In the genomic region with DNA sequence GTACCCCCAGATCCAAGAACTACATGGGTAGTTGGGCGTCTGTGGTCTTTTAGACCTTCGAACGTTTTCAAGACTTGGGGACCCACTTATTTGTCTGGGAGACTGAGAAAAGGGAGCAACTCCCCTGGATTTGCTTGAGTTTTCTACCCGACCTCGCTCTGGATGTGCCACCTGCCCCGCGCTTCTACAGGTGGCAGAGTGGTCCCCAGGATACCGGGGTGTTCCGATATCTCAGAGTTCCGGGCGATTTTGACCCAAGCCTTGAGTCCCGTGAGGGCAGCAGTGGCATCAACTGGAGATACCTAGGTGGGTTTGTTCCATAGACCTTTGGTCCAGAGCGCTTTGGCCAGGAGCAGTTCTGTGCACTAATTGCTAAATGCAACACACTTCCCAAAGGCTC, we compare ENCODE assay signal across 8 mouse cellular contexts. TPM values are rescaled to one million over a fixed set of nuclear protein-coding genes. Genes with fewer than 3 reads are reported as not detected.
DNase-seq lines count a peak whose midpoint lies in the region; ATAC-seq and TF ChIP-seq lines count a peak whose summit lies in the region.

No protein-coding gene starts in this region.

- H3K9ac ChIP-seq in liver, embryonic 13.5 days, result peak overlapping the region; percentile 54

- no peaks in the 10 kb centered on the region for H3K36me3 ChIP-seq in thymus, adult 2 months (ENCODE audit: control insufficient read depth, insufficient read depth, low read length)
- no peaks in the 10 kb centered on the region for H3K36me3 ChIP-seq in liver, embryonic 13.5 days

- no peak for DNase-seq in cerebellum, adult 2 months
- DNase-seq in cerebellum, postnatal 25 days, result no peak
- DNase-seq in thymus, adult 2 months, result no peak
- DNase-seq in thymus, postnatal 10 days (ENCODE audit: low spot score in 2 of 2), result no peak
- DNase-seq in liver, embryonic 13.5 days, result no peak
- no peak for DNase-seq in adrenal gland, postnatal 14 days
- DNase-seq in layer of hippocampus, adult 18-20 months (ENCODE audit: low spot score in 2 of 2), result no peak

- no peak for TF ChIP-seq POLR2A in cerebellum, adult 2 months (IDR thresholded peaks at IDR 0.05; ENCODE audit: borderline replicate concordance, insufficient read depth, low read length)
- no peak for TF ChIP-seq POLR2A in thymus, adult 2 months (IDR thresholded peaks at IDR 0.05; ENCODE audit: control insufficient read depth, extremely low read depth, insufficient read depth, low read length, poor library complexity)

- ATAC-seq in liver, embryonic 13.5 days (ENCODE audit: low read depth), result no peak
- ATAC-seq in inflammation-experienced regulatory T-cells, adult 6 months, result no peak

- H3K9me3 ChIP-seq in liver, embryonic 13.5 days (replicated peaks), result no peaks in the 10 kb centered on the region

- 17% methylated on average over 13 of the region's 13 CpGs for WGBS in cerebellum, adult 2 months
- WGBS in thymus, adult 2 months, result 26% methylated on average over 13 of the region's 13 CpGs
- 15% methylated on average over 13 of the region's 13 CpGs for WGBS in liver, embryonic 13.5 days (ENCODE audit: insufficient replicate concordance)

- H3K27ac ChIP-seq in cerebellum, adult 2 months (ENCODE audit: insufficient read depth, low read length), result no peak overlapping the region
- no peak overlapping the region for H3K27ac ChIP-seq in thymus, adult 2 months (ENCODE audit: control insufficient read depth, insufficient read depth, low read length)
- no peak overlapping the region for H3K27ac ChIP-seq in liver, embryonic 13.5 days

- H3K27me3 ChIP-seq in cerebellum, adult 2 months (ENCODE audit: control insufficient read depth, insufficient read depth, low read length), result no peaks in the 10 kb centered on the region
- H3K27me3 ChIP-seq in thymus, adult 2 months (ENCODE audit: control insufficient read depth, insufficient read depth, low read length), result 0 out of 2 replicates have a peak, but pooled peaks cover 3% of the 10 kb centered on the region
- no peaks in the 10 kb centered on the region for H3K27me3 ChIP-seq in liver, embryonic 13.5 days

- peak overlapping the region; percentile 68 for H3K4me3 ChIP-seq in cerebellum, adult 2 months (replicated peaks; ENCODE audit: insufficient read depth, low read depth, low read length)
- H3K4me3 ChIP-seq in thymus, adult 2 months (ENCODE audit: control insufficient read depth, insufficient read depth, low read length), result peak overlapping the region; percentile 48; the same call in 1 of the 2 replicates
- H3K4me3 ChIP-seq in liver, embryonic 13.5 days (replicated peaks), result peak overlapping the region; percentile 58

- peak overlapping the region; percentile 77 for H3K4me2 ChIP-seq in liver, embryonic 13.5 days

- no peak for TF ChIP-seq CTCF in cerebellum, adult 2 months (IDR thresholded peaks at IDR 0.05; ENCODE audit: borderline replicate concordance, insufficient read depth, low read depth, low read length)
- TF ChIP-seq CTCF in thymus, adult 2 months (IDR thresholded peaks at IDR 0.05; ENCODE audit: borderline replicate concordance, control insufficient read depth, extremely low read depth, insufficient read depth, low read length, poor library complexity), result no peak

- no peaks in the 10 kb centered on the region for H3K4me1 ChIP-seq in cerebellum, adult 2 months (ENCODE audit: control insufficient read depth, insufficient read depth, low read length)
- peaks cover 8% of the 10 kb centered on the region for H3K4me1 ChIP-seq in thymus, adult 2 months (replicated peaks; ENCODE audit: control insufficient read depth, insufficient read depth, low read length)
- peaks cover 20% of the 10 kb centered on the region for H3K4me1 ChIP-seq in liver, embryonic 13.5 days (replicated peaks)

RNA-seq across cellular contexts. Expression of a gene that starts 0.4 kb away (rescaled TPM):
- polyA plus RNA-seq in cerebellum, adult 2 months (2012; rRNA removed), result 10.0 and 12.5 TPM in 2 replicates
- polyA plus RNA-seq in thymus, adult 2 months (2012; rRNA removed), result 3.9 and 5.6 TPM in 2 replicates
- polyA plus RNA-seq in liver, embryonic 13.5 days (2015; fragmentation: Nextera tagmentation; extraction: Ambion mirVana), result 3.0 and 3.5 TPM in 2 replicates
- 7.8 and 8.7 TPM in 2 replicates for total RNA-seq in adrenal gland, postnatal 14 days (2021)
- total RNA-seq in layer of hippocampus, adult 18-20 months (2021), result 1 to 10 TPM; 8.1 to 9.7 TPM
- polyA plus RNA-seq in inflammation-experienced regulatory T-cells, adult 6 months (2017; shearing (Covaris generic)), result under 1 TPM; 0.47 to 0.63 (median 0.57) TPM

RNA-seq across cellular contexts. Expression of a gene that starts 28.2 kb away (rescaled TPM):
- polyA plus RNA-seq in cerebellum, adult 2 months (2012; rRNA removed), result 11.4 and 13.4 TPM in 2 replicates
- polyA plus RNA-seq in thymus, adult 2 months (2012; rRNA removed), result 2.7 and 4.2 TPM in 2 replicates
- polyA plus RNA-seq in liver, embryonic 13.5 days (2015; fragmentation: Nextera tagmentation; extraction: Ambion mirVana), result 1.7 and 2.0 TPM in 2 replicates
- 7.5 and 7.8 TPM in 2 replicates for total RNA-seq in adrenal gland, postnatal 14 days (2021)
- total RNA-seq in layer of hippocampus, adult 18-20 months (2021), result 10 to 100 TPM; 15.6 to 18.5 TPM
- polyA plus RNA-seq in inflammation-experienced regulatory T-cells, adult 6 months (2017; shearing (Covaris generic)), result not detected

RNA-seq across cellular contexts. Expression of a gene that starts 29.5 kb away (rescaled TPM):
- not detected in 2 replicates for polyA plus RNA-seq in cerebellum, adult 2 months (2012; rRNA removed)
- polyA plus RNA-seq in thymus, adult 2 months (2012; rRNA removed), result not detected in 2 replicates
- polyA plus RNA-seq in liver, embryonic 13.5 days (2015; fragmentation: Nextera tagmentation; extraction: Ambion mirVana), result not detected in 2 replicates
- total RNA-seq in adrenal gland, postnatal 14 days (2021), result not detected in 2 replicates
- total RNA-seq in layer of hippocampus, adult 18-20 months (2021), result not detected
- not detected for polyA plus RNA-seq in inflammation-experienced regulatory T-cells, adult 6 months (2017; shearing (Covaris generic))
